Mouse (Mus musculus) liver, postnatal 0 days (tissue): ENCODE measurements around the gene Dmbt1. TPM values are rescaled to one million over a fixed set of nuclear protein-coding genes. Genes with fewer than 3 reads are reported as not detected.

Experiments
- ATAC-seq: fragments of 200-750 bp; cut with Nextera tagmentation; 2 replicates; pipeline ENCODE4 v1.8.0; 2017; ENCODE audit warnings: mild to moderate bottlenecking, moderate library complexity
- DNase-seq: peaks from one replicate; pipeline ENCODE4 v3.0.0-alpha.2; 2016
- H3K27ac ChIP-seq: fragments of 300-500 bp; sonication (generic); 2 replicates; pipeline ENCODE4 v1.5.1; 2014; ENCODE audit warnings: antibody characterized with exemption, moderate library complexity, mild to moderate bottlenecking, low read depth
- H3K27me3 ChIP-seq: fragments of 300-500 bp; sonication (generic); 2 replicates; pipeline ENCODE4 v1.6.1; 2014; ENCODE audit warnings: low read length, control low read depth, mixed read lengths; ENCODE audit not compliant: insufficient read depth
- H3K36me3 ChIP-seq: fragments of 300-500 bp; sonication (generic); replicated peaks from 2 replicates; pipeline ENCODE4 v1.6.1; 2014; ENCODE audit warnings: mild to moderate bottlenecking, control low read depth, low read length, moderate library complexity, mixed read lengths; ENCODE audit not compliant: insufficient read depth
- H3K4me1 ChIP-seq: fragments of 300-500 bp; sonication (generic); 2 replicates; pipeline ENCODE4 v1.6.1; 2014; ENCODE audit warnings: antibody characterized with exemption, mild to moderate bottlenecking, control low read depth; ENCODE audit not compliant: insufficient read depth
- H3K4me2 ChIP-seq: fragments of 300-500 bp; sonication (generic); 2 replicates; pipeline ENCODE4 v1.6.1; 2014; ENCODE audit warnings: low read depth, mild to moderate bottlenecking, low read length, moderate library complexity, mixed read lengths
- H3K4me3 ChIP-seq: fragments of 300-500 bp; sonication (generic); 2 replicates; pipeline ENCODE4 v1.5.1; 2014; ENCODE audit warnings: low read depth, low read length
- H3K9ac ChIP-seq: fragments of 300-500 bp; sonication (generic); replicated peaks from 2 replicates; pipeline ENCODE4 v1.6.1; 2014; ENCODE audit warnings: mild to moderate bottlenecking, moderate library complexity
- H3K9me3 ChIP-seq: fragments of 300-500 bp; sonication (generic); 2 replicates; pipeline ENCODE4 v1.6.1; 2016; ENCODE audit warnings: mild to moderate bottlenecking, control low read depth, low read length, mixed read lengths
- CTCF ChIP-seq: sonication (generic); IDR thresholded peaks from 2 replicates; pipeline ENCODE4 v1.5.1; 2016; ENCODE audit warnings: antibody characterized with exemption, low read depth
- EP300 ChIP-seq: IDR thresholded peaks from 2 replicates; pipeline ENCODE4 v1.6.1; 2016; ENCODE audit warnings: antibody characterized with exemption, low read depth, mild to moderate bottlenecking
- WGBS: fragments of 180-500 bp; shearing (Covaris S2); extraction: QIAGEN DNeasy Blood & Tissue Kit; methylation state at CpG from one replicate; pipeline ENCODE4 v1.1.7; 2014; ENCODE audit not compliant: insufficient replicate concordance; 5-methylcytosine and 5-hydroxymethylcytosine counted together
- polyA plus RNA-seq: library from polyadenylated mRNA; unstranded; fragments of >200 nt; fragmentation: Nextera tagmentation; extraction: Ambion mirVana; gene quantifications from 2 replicates; pipeline ENCODE4 v1.2.1, GENCODE M21; 2015

Dmbt1 gene
- polyA plus RNA-seq, 1 experiment from 2014 or later, result 0.27 TPM

- WGBS, result 44% methylated on average over 7 of the region's 7 CpGs
- Histone ChIP-seq H3K27ac (no peak overlapping the region), H3K4me3 (no peak overlapping the region), H3K9me3 (no peaks in the 10 kb centered on the region), H3K4me2 (no peak overlapping the region), H3K9ac (no peak overlapping the region), H3K4me1 (no peaks in the 10 kb centered on the region), H3K36me3 (no peaks in the 10 kb centered on the region), H3K27me3 (no peaks in the 10 kb centered on the region)
- no peak for ATAC-seq
- DNase-seq, result no peak
- TF ChIP-seq EP300 (no peak), CTCF (no peak)
Measured at GRCm38 (mm10) chr7:131162251-131162650, 130.4 kb downstream of the Dmbt1 start.

- no peak overlapping the region for H3K4me2 ChIP-seq
- H3K27me3 ChIP-seq, result no peaks in the 10 kb centered on the region
- WGBS, result 69% methylated on average over 3 of the region's 3 CpGs
- TF ChIP-seq CTCF, result no peak
- no peak for TF ChIP-seq EP300
- H3K9ac ChIP-seq, result no peak overlapping the region
- no peak overlapping the region for H3K27ac ChIP-seq
- no peaks in the 10 kb centered on the region for H3K36me3 ChIP-seq
- no peaks in the 10 kb centered on the region for H3K9me3 ChIP-seq
- no peak for ATAC-seq
- H3K4me3 ChIP-seq, result no peak overlapping the region
- no peak for DNase-seq
- no peaks in the 10 kb centered on the region for H3K4me1 ChIP-seq
Measured at GRCm38 (mm10) chr7:131167771-131168170, 135.9 kb downstream of the Dmbt1 start.

- Histone ChIP-seq H3K4me1 (no peaks in the 10 kb centered on the region), H3K4me3 (no peak overlapping the region), H3K27ac (no peak overlapping the region), H3K4me2 (no peak overlapping the region), H3K9me3 (no peaks in the 10 kb centered on the region), H3K9ac (no peak overlapping the region), H3K27me3 (no peaks in the 10 kb centered on the region), H3K36me3 (no peaks in the 10 kb centered on the region)
- WGBS, result 20% methylated on average over 2 of the region's 2 CpGs
- no peak for ATAC-seq
- no peak for DNase-seq
- no peak for TF ChIP-seq EP300
- no peak for TF ChIP-seq CTCF
Measured at GRCm38 (mm10) chr7:131169099-131169498, 137.2 kb downstream of the Dmbt1 start.

Other genes starting within 250 kb of the Dmbt1 start
- 12.8 and 15.8 TPM in 2 replicates for gene Plekha1, start 166.3 kb upstream of the Dmbt1 start, polyA plus RNA-seq
- 0.61 and 0.83 TPM in 2 replicates for gene Htra1, start 95.9 kb upstream of the Dmbt1 start, polyA plus RNA-seq
- not detected in 2 replicates for gene 4933402N03Rik, start 114.3 kb downstream of the Dmbt1 start, polyA plus RNA-seq
- gene 5430419D17Rik, start 142.3 kb downstream of the Dmbt1 start, polyA plus RNA-seq, result not detected in 2 replicates